Mouse (Mus musculus) gastrocnemius, postnatal 36 days (tissue): ENCODE data around the gene Ncdn. TPM values are rescaled to one million over a fixed set of nuclear protein-coding genes. Genes with fewer than 3 reads are reported as not detected.

Experiments
- DNase-seq, 2 experiments: peaks; one replicate each; pipeline ENCODE4 v3.0.0; 2022
- intact Hi-C: fragments of 180-260 bp; cut with DNase I; formaldehyde crosslinking; loops from one replicate; pipeline ENCODE4 v1.15.1; 2025
- long read RNA-seq, 2 experiments: library from polyadenylated mRNA; stranded (forward); transcript quantifications; one replicate each; pipeline ENCODE4 v2.0.0; 2021
- total RNA-seq, 2 experiments: library from RNA; stranded (reverse); gene quantifications; 2 replicates each; pipeline ENCODE4 v1.2.3; 2021

Gene Ncdn
- 1 to 10 TPM; 7.6 to 9.9 TPM for total RNA-seq
- long read RNA-seq, experiment 1, partial matches to known transcripts = 2 of 15 reads
- long read RNA-seq, experiment 1, other reads (novel, unspliced or antisense) = 11 of 15 reads
- long read RNA-seq, experiment 2, partial matches to known transcripts = 1 of 17 reads
- long read RNA-seq, experiment 2, other reads (novel, unspliced or antisense) = 13 of 17 reads

- peak; percentile 95 for DNase-seq
- intact Hi-C loops = no loop called here
These were observed at the start of gene Ncdn, which contains the start of gene AU040320 for GRCm38 (mm10) chr4:126753268-126754230. Gene Ncdn (minus strand): TSS chr4:126753438. Gene AU040320 (plus strand): TSS chr4:126753544.

GRCm38 (mm10) chr4:126802174-126802573, 48.9 kb upstream of the Ncdn start:
- intact Hi-C loops = no loop called here
- DNase-seq = no peak

- no peak for DNase-seq
- intact Hi-C loops = no loop called here
These were observed 39.3 kb upstream of the Ncdn start for GRCm38 (mm10) chr4:126792341-126793102.

GRCm38 (mm10) chr4:126782996-126783395, 29.8 kb upstream of the Ncdn start:
- intact Hi-C loops = no loop called here
- no peak for DNase-seq

DNA sequence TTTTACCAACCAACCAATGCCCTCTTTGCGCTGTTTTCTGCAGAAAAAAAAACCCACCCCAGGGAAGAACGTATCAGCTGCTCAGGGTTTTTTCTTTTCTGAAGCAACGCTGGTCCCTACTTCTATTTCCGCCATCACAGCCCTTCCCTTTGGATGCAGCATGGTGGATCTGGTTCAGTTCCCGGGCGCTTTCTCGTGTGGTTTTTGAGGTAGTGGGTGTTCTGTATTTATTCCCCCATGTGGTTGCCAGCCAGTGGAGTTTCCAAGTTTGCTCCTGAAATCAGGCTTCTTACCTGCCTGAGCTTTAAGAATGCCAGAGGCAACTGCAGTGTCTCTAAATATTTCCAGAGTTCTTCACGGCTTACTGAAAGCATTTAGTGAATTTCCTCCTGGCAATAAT, 29.3 kb upstream of the Ncdn start:
- DNase-seq = no peak
- intact Hi-C loops = no loop called here

- intact Hi-C loops = no loop called here
- no peak for DNase-seq
These were observed 28.6 kb upstream of the Ncdn start for GRCm38 (mm10) chr4:126781871-126782270.

- no peak for DNase-seq
- intact Hi-C loops = no loop called here
These were observed 26.9 kb upstream of the Ncdn start for GRCm38 (mm10) chr4:126779826-126780775.

GRCm38 (mm10) chr4:126779148-126779581, 25.9 kb upstream of the Ncdn start:
- intact Hi-C loops = no loop called here
- DNase-seq = no peak

GRCm38 (mm10) chr4:126775182-126775581, 21.9 kb upstream of the Ncdn start:
- no peak for DNase-seq
- intact Hi-C loops = no loop called here

GRCm38 (mm10) chr4:126773871-126774270, 20.6 kb upstream of the Ncdn start:
- no peak for DNase-seq
- intact Hi-C loops = no loop called here

DNA sequence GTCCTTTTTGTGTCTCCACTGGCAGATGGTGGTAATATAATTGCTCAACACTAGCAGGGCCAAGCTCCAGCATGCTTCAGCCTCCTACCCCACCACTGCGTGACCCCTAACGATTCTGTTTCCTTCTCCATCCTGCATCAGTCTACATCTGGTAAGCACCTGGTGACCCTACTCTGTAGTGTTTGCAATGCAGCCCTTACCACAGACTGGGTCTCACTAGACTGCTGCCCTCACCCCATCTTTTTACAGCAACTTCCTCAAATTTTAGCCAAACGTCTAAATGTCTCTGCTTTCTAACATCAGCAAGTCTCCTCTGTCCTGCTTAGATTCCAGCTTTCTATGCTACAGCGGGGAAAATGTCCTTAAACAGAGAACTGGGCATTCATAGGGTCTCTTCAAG, 17.6 kb upstream of the Ncdn start:
- intact Hi-C loops = no loop called here

DNA sequence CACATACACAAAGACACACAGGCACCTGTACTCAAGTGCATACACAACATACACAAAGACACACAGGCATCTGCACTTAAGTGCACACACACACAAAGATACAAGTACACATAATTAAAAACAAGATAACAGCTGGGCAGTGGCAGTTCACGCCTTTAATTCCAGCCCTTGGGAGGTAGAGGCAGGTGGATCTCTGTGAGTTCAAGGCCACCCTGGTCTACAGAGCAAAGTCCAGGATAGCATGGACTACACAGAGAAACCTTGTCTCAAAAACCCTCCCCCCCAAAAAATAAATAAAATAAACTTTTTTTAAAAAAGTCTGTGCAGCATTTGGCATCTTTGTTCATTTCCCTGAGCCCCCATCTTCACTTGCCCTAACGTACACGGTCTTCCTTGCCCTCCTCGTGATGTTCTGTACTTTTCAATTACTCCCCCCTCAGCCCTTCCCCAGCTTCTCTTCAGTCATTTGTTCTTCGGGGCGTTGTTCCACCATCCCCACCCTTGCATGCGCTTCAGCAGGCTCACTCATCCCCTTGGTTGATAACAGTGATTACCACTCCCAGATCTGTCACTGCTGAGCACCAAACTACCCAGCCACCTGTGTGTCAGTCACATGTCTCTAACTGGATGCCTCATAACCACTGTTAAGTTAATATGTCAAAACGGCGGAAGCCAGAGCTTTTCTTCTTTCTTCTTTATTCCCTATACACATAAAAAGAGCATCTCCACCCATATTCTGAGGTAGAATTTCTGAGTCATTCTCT, 16.7 kb upstream of the Ncdn start:
- DNase-seq = no peak
- intact Hi-C loops = no loop called here

More for the DNA sequence above, 17.6 kb upstream of the Ncdn start:
- DNase-seq = no peak

- intact Hi-C loops = no loop called here
- DNase-seq = no peak
These were observed 10.2 kb upstream of the Ncdn start for GRCm38 (mm10) chr4:126763483-126763882.

DNA sequence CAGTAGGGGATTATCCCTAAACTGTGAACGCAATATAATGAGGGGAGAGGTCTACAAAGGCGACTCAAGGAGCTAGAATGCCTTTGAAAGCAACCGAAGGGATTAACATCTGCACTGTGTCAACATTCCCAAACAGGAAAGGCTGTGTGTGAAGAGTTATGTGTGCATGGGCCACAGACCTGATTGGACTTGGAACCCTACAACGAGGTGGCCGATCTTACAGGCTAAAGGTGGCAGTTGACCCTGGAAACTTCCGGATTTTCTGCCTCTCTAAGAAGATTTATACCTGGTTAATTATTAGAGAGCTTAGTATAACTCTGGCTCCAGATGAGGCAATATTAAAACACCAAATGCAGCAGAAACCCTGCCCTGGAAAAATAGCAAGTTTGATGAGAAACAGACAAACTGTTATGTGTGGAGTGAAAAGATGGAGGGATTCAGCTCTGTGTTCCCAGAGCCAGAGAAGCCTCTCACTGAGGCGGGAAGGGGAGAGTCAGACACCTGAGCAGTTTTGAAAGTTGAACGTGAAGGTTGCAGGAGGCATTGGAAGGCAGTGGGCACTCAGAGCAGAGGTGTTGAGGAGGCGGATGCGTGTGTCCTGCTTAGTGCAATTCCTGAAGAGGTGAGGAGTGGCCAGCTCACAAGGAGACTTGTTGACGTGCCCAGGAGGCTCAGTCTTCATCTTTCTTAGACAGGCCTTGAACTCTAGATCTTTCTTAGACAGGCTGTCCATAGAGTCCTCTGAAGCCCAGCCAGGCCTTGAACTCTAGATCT, 9.5 kb upstream of the Ncdn start:
- DNase-seq = no peak
- intact Hi-C loops = no loop called here

- intact Hi-C loops = no loop called here
- DNase-seq = no peak
These were observed 6.2 kb upstream of the Ncdn start for GRCm38 (mm10) chr4:126759435-126759834.

DNA sequence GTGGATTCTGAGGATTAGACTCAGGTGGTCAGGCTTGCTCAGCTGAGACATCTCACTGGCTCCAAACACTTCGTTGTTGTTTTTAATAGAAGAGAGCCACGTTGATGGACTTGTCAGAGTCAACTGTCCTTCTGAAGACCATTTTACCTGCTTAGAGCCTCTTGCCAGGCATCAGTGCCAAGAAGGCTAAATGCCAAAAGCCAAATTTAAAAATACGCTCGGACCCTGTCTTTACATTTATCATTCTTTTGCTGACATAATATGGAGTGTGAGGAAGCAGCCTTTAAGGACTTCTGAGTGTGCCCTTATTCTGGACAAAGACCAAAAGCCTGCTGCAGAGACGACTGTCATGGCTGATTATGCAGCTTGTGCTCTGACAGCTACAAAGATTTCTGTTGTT, 5.1 kb upstream of the Ncdn start:
- no peak for DNase-seq
- intact Hi-C loops = no loop called here

DNA sequence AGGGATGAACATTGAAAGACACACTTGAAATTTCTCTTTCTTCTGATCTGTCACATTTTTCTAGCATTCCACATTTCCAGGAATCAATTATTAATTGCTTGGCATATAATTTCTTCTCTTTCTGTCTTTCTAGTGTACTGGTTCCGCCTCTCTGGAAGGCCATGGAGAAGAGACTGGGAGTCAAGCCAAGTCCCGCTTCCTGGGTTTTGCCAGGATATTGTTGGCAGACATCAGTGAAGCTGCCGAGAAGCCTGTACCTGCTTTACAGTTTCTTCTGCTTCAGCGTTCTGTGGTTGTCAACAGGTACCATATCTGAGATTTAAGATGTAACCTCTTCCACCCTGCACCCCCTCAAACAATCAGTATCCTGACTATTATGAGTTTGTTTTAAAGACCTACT, 3.5 kb upstream of the Ncdn start:
- intact Hi-C loops = no loop called here
- no peak for DNase-seq

GRCm38 (mm10) chr4:126754736-126755374, 1.6 kb upstream of the Ncdn start:
- intact Hi-C loops = no loop called here
- DNase-seq = no peak
